Mouse (Mus musculus) kidney, adult 2 months (tissue): ENCODE results near the gene Tnnt2. TPM values are rescaled to one million over a fixed set of nuclear protein-coding genes. Genes with fewer than 3 reads are reported as not detected.
A peak's percentile ranks its signal among the peaks of the same experiment; 100 is the strongest.

Source experiments
- DNase-seq: peaks from one replicate; pipeline ENCODE4 v3.0.0; 2021
- H3K27ac ChIP-seq: fragments of 200-500 bp; 2 replicates; pipeline ENCODE4 v1.5.1; 2012; ENCODE audit warnings: low read depth, low read length, control low read depth, inconsistent platforms; ENCODE audit not compliant: insufficient read depth
- H3K27me3 ChIP-seq: fragments of 200-500 bp; replicated peaks from 2 replicates; pipeline ENCODE4 v1.6.1; 2012; ENCODE audit warnings: mild to moderate bottlenecking, moderate library complexity, low read length, inconsistent platforms; ENCODE audit not compliant: control insufficient read depth, insufficient read depth
- H3K36me3 ChIP-seq: fragments of 200-500 bp; 2 replicates; pipeline ENCODE4 v1.6.1; 2012; ENCODE audit warnings: mild to moderate bottlenecking, moderate library complexity, low read length, inconsistent platforms; ENCODE audit not compliant: control insufficient read depth, insufficient read depth
- H3K4me1 ChIP-seq: fragments of 200-500 bp; 2 replicates; pipeline ENCODE4 v1.6.1; 2011; ENCODE audit warnings: low read length; ENCODE audit not compliant: control insufficient read depth, insufficient read depth
- H3K4me3 ChIP-seq: fragments of 200-500 bp; 2 replicates; pipeline ENCODE4 v1.5.1; 2011; ENCODE audit warnings: mild to moderate bottlenecking, low read depth, low read length, control low read depth; ENCODE audit not compliant: insufficient read depth
- CTCF ChIP-seq: fragments of 200-500 bp; conservative IDR thresholded peaks from 2 replicates; pipeline ENCODE4 v1.5.1; 2011; ENCODE audit warnings: low read depth, mild to moderate bottlenecking, control low read depth, low read length, moderate library complexity, mixed read lengths; ENCODE audit not compliant: insufficient read depth, insufficient read length
- POLR2A ChIP-seq: fragments of 200-500 bp; IDR thresholded peaks from one replicate; pipeline ENCODE4 v1.6.1; 2011; ENCODE audit warnings: low read depth, low read length, control low read depth
- WGBS: fragments of 180-500 bp; shearing (Covaris S2); methylation state at CpG from one replicate; pipeline ENCODE4 v1.1.7; 2018; 5-methylcytosine and 5-hydroxymethylcytosine counted together
- polyA plus RNA-seq: library from polyadenylated mRNA; depleted of rRNA; stranded (reverse); fragments of >200 nt; gene quantifications from 2 replicates; pipeline ENCODE4 v1.2.3, GENCODE M21; 2012

Tnnt2 gene
- polyA plus RNA-seq, 1 experiment: 0.44 TPM

- WGBS: 46% methylated on average over 20 of the region's 20 CpGs
- no peak for TF ChIP-seq CTCF
- no peak for TF ChIP-seq POLR2A
- Histone ChIP-seq H3K27ac (no peak overlapping the region), H3K4me1 (no peaks in the 10 kb centered on the region), H3K36me3 (no peaks in the 10 kb centered on the region), H3K4me3 (no peak overlapping the region), H3K27me3 (no peaks in the 10 kb centered on the region; the same call in 1 of the 2 replicates)
- no peak for DNase-seq
These were observed 41.7 kb upstream of the Tnnt2 start for GRCm38 (mm10) chr1:135794216-135795134.

GRCm38 (mm10) chr1:135798492-135798891 is 37.7 kb upstream of the Tnnt2 start:
- no peak for DNase-seq
- no peaks in the 10 kb centered on the region for H3K36me3 ChIP-seq
- 80% methylated on average over 1 of the region's 1 CpGs for WGBS
- H3K27me3 ChIP-seq: no peaks in the 10 kb centered on the region; the same call in 1 of the 2 replicates
- TF ChIP-seq CTCF (no peak), POLR2A (no peak)
- H3K4me3 ChIP-seq: no peak overlapping the region
- H3K27ac ChIP-seq: no peak overlapping the region
- H3K4me1 ChIP-seq: no peaks in the 10 kb centered on the region

GRCm38 (mm10) chr1:135799109-135799627 is 37.0 kb upstream of the Tnnt2 start:
- H3K36me3 ChIP-seq: no peaks in the 10 kb centered on the region
- H3K27ac ChIP-seq: no peak overlapping the region
- 61% methylated on average over 8 of the region's 8 CpGs for WGBS
- no peaks in the 10 kb centered on the region; the same call in 1 of the 2 replicates for H3K27me3 ChIP-seq
- no peak for DNase-seq
- no peak overlapping the region for H3K4me3 ChIP-seq
- no peaks in the 10 kb centered on the region for H3K4me1 ChIP-seq
- TF ChIP-seq POLR2A (no peak), CTCF (no peak)

- H3K4me3 ChIP-seq: no peak overlapping the region
- H3K36me3 ChIP-seq: no peaks in the 10 kb centered on the region
- H3K27me3 ChIP-seq: no peaks in the 10 kb centered on the region
- TF ChIP-seq CTCF (no peak), POLR2A (no peak)
- no peak overlapping the region for H3K27ac ChIP-seq
- no peak for DNase-seq
- H3K4me1 ChIP-seq: no peaks in the 10 kb centered on the region
- 75% methylated on average over 8 of the region's 8 CpGs for WGBS
These were observed 35.8 kb upstream of the Tnnt2 start for GRCm38 (mm10) chr1:135800192-135800950.

GRCm38 (mm10) chr1:135807546-135807945 is 28.6 kb upstream of the Tnnt2 start:
- peaks cover 5% of the 10 kb centered on the region for H3K4me1 ChIP-seq
- H3K36me3 ChIP-seq: no peaks in the 10 kb centered on the region
- DNase-seq: no peak
- no peak overlapping the region for H3K27ac ChIP-seq
- H3K4me3 ChIP-seq: no peak overlapping the region
- 58% methylated on average over 10 of the region's 10 CpGs for WGBS
- no peaks in the 10 kb centered on the region for H3K27me3 ChIP-seq
- TF ChIP-seq POLR2A: no peak
- TF ChIP-seq CTCF: no peak

GRCm38 (mm10) chr1:135810180-135810579 is 26.0 kb upstream of the Tnnt2 start:
- TF ChIP-seq CTCF: no peak
- no peak for TF ChIP-seq POLR2A
- H3K4me1 ChIP-seq: peaks cover 22% of the 10 kb centered on the region
- H3K27me3 ChIP-seq: no peaks in the 10 kb centered on the region
- peak; percentile 80 for DNase-seq
- no peak overlapping the region for H3K4me3 ChIP-seq
- H3K36me3 ChIP-seq: no peaks in the 10 kb centered on the region
- H3K27ac ChIP-seq: no peak overlapping the region
- 55% methylated on average over 2 of the region's 2 CpGs for WGBS
